Mouse (Mus musculus) left cerebral cortex, postnatal 25 days (tissue): Measurements from ENCODE around the gene Olfr585. TPM values are rescaled to one million over a fixed set of nuclear protein-coding genes. Genes with fewer than 3 reads are reported as not detected.

Experiments used
- DNase-seq, 2 experiments: peaks; one replicate each; pipeline ENCODE4 v3.0.0; 2022; ENCODE audit warnings: low spot score in 2 of 2, mixed read lengths in 1 of 2
- intact Hi-C: fragments of 180-260 bp; cut with DNase I; formaldehyde crosslinking; loops from one replicate; pipeline ENCODE4 v1.15.1; 2025
- total RNA-seq, 2 experiments: library from RNA; stranded (reverse); gene quantifications; 2 replicates each; pipeline ENCODE4 v1.2.3; 2021

Olfr585 gene
- total RNA-seq: not detected

GRCm38 (mm10) chr7:103097420-103097819 is at the start of gene Olfr585:
Gene Olfr585 (plus strand): TSS chr7:103097720.
- intact Hi-C loops: no loop called here
- no peak for DNase-seq

DNA sequence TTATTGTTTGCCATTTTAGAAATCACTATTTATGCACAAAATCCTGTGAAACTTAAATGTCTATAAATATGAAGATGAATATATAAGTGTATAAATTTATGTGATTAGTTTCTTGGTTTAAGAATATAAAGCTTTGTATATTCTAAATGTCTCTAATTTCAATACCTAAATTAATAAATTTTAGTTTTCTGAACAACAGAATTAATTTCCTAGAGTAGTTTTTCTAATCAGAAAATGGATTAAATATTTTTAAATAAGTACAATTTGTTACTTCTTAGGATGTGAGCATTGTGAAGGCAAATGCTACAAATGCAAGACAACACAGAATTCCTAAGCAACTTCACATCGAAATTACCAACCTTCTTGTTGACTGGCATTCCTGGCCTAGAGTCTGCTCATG is 46.5 kb upstream of the Olfr585 start, which contains the start of gene Olfr583:
Gene Olfr583, plus strand, starts transcription at position 301 of the 400 bp plus-strand sequence.
- no peak for DNase-seq
- intact Hi-C loops: no loop called here

GRCm38 (mm10) chr7:103081585-103081984 is 15.9 kb upstream of the Olfr585 start, which contains the start of gene Olfr584:
Gene Olfr584 (plus strand): TSS chr7:103081885.
- DNase-seq: no peak
- intact Hi-C loops: no loop called here

DNA sequence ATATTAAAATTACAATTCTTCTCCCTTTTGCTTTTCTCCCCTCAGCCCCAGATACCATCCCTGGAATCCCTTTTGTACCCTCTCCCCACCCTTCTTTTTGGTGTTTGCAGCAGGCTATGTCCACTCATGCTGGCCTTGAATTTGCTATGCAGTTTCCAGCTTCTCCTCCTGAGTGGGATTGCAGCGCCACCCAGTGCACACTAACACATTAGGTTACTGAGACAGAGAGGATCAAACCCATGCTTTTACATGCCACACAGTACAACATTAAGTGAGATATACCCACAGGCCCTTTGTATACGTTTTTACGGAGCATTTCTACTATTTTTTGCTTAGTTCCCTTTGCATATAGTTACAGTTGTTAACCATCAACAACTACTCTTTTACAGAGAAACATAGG is 21.9 kb downstream of the Olfr585 start:
- intact Hi-C loops: no loop called here
- DNase-seq: no peak

DNA sequence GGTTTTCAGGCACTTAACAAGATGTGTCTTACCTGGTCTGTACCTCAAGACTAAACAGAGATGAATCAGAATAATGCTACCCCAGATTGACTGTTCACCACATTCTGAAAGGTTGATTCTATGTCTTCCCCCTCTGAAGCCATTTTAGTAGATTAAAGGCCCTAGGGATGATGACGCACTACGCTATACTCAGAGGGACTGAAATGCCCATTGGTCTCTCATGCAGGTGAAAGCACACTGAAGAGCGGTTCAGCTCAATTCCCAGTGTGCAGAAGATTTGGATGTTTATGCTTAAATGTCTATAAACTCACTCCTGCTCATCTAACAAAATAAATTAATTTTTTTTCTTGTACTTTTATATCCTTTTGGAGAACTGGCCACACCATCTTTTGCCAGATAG is 28.0 kb downstream of the Olfr585 start, which contains the start of gene Olfr586:
Gene Olfr586, minus strand, starts transcription at position 101 of the 400 bp plus-strand sequence.
- no peak for DNase-seq
- intact Hi-C loops: no loop called here

DNA sequence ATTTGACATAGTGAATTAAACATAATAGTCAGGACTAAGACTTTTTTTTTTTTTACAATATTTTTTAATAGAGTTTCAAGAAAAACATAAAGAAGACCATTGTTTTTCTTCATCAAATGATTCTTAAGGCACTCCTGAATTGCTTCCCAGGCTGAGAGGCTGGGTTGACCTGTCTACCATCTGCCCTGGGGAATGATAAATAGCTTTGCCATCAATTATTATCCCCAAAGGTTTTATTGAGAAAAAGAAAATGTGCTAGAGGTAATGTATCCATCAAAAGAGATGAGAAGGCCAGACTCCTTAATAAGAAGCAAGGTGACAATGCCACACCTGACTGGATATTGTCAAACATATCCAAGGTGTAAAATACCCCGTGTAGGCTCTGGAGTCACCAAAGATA is 43.1 kb downstream of the Olfr585 start, which contains the start of gene Olfr588-ps1:
Gene Olfr588-ps1, plus strand, starts transcription at position 301 of the 400 bp plus-strand sequence.
- DNase-seq: no peak
- intact Hi-C loops: no loop called here

Other genes starting within 250 kb of the Olfr585 start
- gene Olfr566, start 239.0 kb upstream of the Olfr585 start, total RNA-seq: not detected
- not detected for gene Olfr568, start 220.6 kb upstream of the Olfr585 start, total RNA-seq
- not detected for gene Olfr569, start 206.8 kb upstream of the Olfr585 start, total RNA-seq
- gene Olfr570, start 203.1 kb upstream of the Olfr585 start, total RNA-seq: not detected
- not detected for gene Olfr571, start 180.2 kb upstream of the Olfr585 start, total RNA-seq
- not detected for gene Olfr572, start 173.3 kb upstream of the Olfr585 start, total RNA-seq
- not detected for gene Olfr573-ps1, start 155.1 kb upstream of the Olfr585 start, total RNA-seq
- gene Olfr574, start 149.3 kb upstream of the Olfr585 start, total RNA-seq: not detected
- gene Olfr575, start 138.9 kb upstream of the Olfr585 start, total RNA-seq: not detected
- not detected for gene Olfr576, start 135.1 kb upstream of the Olfr585 start, total RNA-seq
- not detected for gene Olfr577, start 121.8 kb upstream of the Olfr585 start, total RNA-seq
- gene Olfr578, start 108.4 kb upstream of the Olfr585 start, total RNA-seq: not detected
- gene Olfr582, start 59.7 kb upstream of the Olfr585 start, total RNA-seq: not detected
- gene Olfr583, start 46.4 kb upstream of the Olfr585 start, total RNA-seq: not detected
- gene Olfr584, start 15.8 kb upstream of the Olfr585 start, total RNA-seq: not detected
- not detected for gene Olfr586, start 27.9 kb downstream of the Olfr585 start, total RNA-seq
- not detected for gene Olfr588-ps1, start 43.2 kb downstream of the Olfr585 start, total RNA-seq
- gene Olfr589, start 58.6 kb downstream of the Olfr585 start, total RNA-seq: not detected
- gene Olfr591, start 80.6 kb downstream of the Olfr585 start, total RNA-seq: not detected
- not detected for gene Olfr592, start 87.1 kb downstream of the Olfr585 start, total RNA-seq
- gene Olfr593, start 114.1 kb downstream of the Olfr585 start, total RNA-seq: not detected
- gene Olfr594, start 119.3 kb downstream of the Olfr585 start, total RNA-seq: not detected
- not detected for gene Usp17ld, start 154.8 kb downstream of the Olfr585 start, total RNA-seq
- gene Olfr596, start 207.9 kb downstream of the Olfr585 start, total RNA-seq: not detected
- not detected for gene Olfr597, start 218.6 kb downstream of the Olfr585 start, total RNA-seq
- not detected for gene Olfr598, start 225.8 kb downstream of the Olfr585 start, total RNA-seq
- not detected for gene Olfr599, start 238.2 kb downstream of the Olfr585 start, total RNA-seq